Mouse (Mus musculus): ENCODE measurements at regions not wholly inside any gene's neighbourhood (a gene's known extent, or its start where the extent isn't known, plus 50 kb on each side); places are given as distances from the start of the nearest gene placed in this dataset.

- 58% methylated on average over 16 of the region's 16 CpGs for WGBS
- H3K9ac ChIP-seq: no peak overlapping the region
- H3K4me2 ChIP-seq (replicated peaks): no peak overlapping the region
- no peak overlapping the region for H3K4me3 ChIP-seq
- H3K36me3 ChIP-seq: no peaks in the 10 kb centered on the region
- ATAC-seq (ENCODE audit: low FRiP score): no peak
- no peaks in the 10 kb centered on the region; the same call in 1 of the 2 replicates for H3K9me3 ChIP-seq (replicated peaks)
- H3K4me1 ChIP-seq: peaks cover 3% of the 10 kb centered on the region; the same call in 1 of the 2 replicates
- no peaks in the 10 kb centered on the region for H3K27me3 ChIP-seq
- no peak overlapping the region for H3K27ac ChIP-seq
Measured at GRCm38 (mm10) chr13:48717036-48717435, 54.2 kb downstream of the Barx1 start.

GRCm38 (mm10) chr13:48717451-48717850 lies 54.7 kb downstream of the Barx1 start:
- Histone ChIP-seq H3K9ac (no peak overlapping the region), H3K4me3 (no peak overlapping the region), H3K36me3 (no peaks in the 10 kb centered on the region), H3K4me1 (peaks cover 3% of the 10 kb centered on the region; the same call in 1 of the 2 replicates), H3K27me3 (no peaks in the 10 kb centered on the region), H3K4me2 (replicated peaks) (no peak overlapping the region), H3K27ac (no peak overlapping the region), H3K9me3 (replicated peaks) (no peaks in the 10 kb centered on the region; the same call in 1 of the 2 replicates)
- ATAC-seq (ENCODE audit: low FRiP score): no peak
- WGBS: 75% methylated on average over 10 of the region's 10 CpGs

GRCm38 (mm10) chr13:48723676-48724075 lies 60.9 kb downstream of the Barx1 start:
- no peak overlapping the region for H3K4me3 ChIP-seq
- WGBS: 28% methylated on average over 8 of the region's 8 CpGs
- H3K9me3 ChIP-seq (replicated peaks): no peaks in the 10 kb centered on the region; the same call in 1 of the 2 replicates
- H3K27me3 ChIP-seq: peaks cover 14% of the 10 kb centered on the region
- no peak overlapping the region for H3K27ac ChIP-seq
- H3K4me1 ChIP-seq: no peaks in the 10 kb centered on the region
- H3K36me3 ChIP-seq: no peaks in the 10 kb centered on the region
- ATAC-seq (ENCODE audit: low FRiP score): no peak
- no peak overlapping the region for H3K9ac ChIP-seq
- H3K4me2 ChIP-seq (replicated peaks): no peak overlapping the region

- H3K4me2 ChIP-seq (replicated peaks): no peak overlapping the region
- 44% methylated on average over 4 of the region's 4 CpGs for WGBS
- no peak overlapping the region for H3K27ac ChIP-seq
- H3K9ac ChIP-seq: no peak overlapping the region
- no peaks in the 10 kb centered on the region; the same call in 1 of the 2 replicates for H3K9me3 ChIP-seq (replicated peaks)
- no peak for ATAC-seq (ENCODE audit: low FRiP score)
- peaks cover 9% of the 10 kb centered on the region for H3K4me1 ChIP-seq
- H3K36me3 ChIP-seq: no peaks in the 10 kb centered on the region
- H3K4me3 ChIP-seq: no peak overlapping the region
- H3K27me3 ChIP-seq: peaks cover 42% of the 10 kb centered on the region
Measured at GRCm38 (mm10) chr13:48726430-48726829, 63.6 kb downstream of the Barx1 start.

- WGBS: 3% methylated on average over 48 of the region's 51 CpGs
- Histone ChIP-seq H3K27me3 (peaks cover 77% of the 10 kb centered on the region), H3K27ac (peak overlapping the region; percentile 35; the same call in 1 of the 2 replicates), H3K4me1 (peaks cover 25% of the 10 kb centered on the region), H3K4me2 (replicated peaks) (peak overlapping the region; percentile 60), H3K9me3 (replicated peaks) (no peaks in the 10 kb centered on the region), H3K36me3 (no peaks in the 10 kb centered on the region), H3K4me3 (peak overlapping the region; percentile 30), H3K9ac (peak overlapping the region; percentile 39)
- peak; percentile 55 for ATAC-seq (ENCODE audit: low FRiP score)
Measured at GRCm38 (mm10) chr13:48731046-48731996, 68.5 kb downstream of the Barx1 start.

GRCm38 (mm10) chr13:48732168-48732841 lies 69.5 kb downstream of the Barx1 start:
- no peak overlapping the region for H3K27ac ChIP-seq
- peaks cover 74% of the 10 kb centered on the region for H3K27me3 ChIP-seq
- WGBS: 2% methylated on average over 29 of the region's 29 CpGs
- H3K4me2 ChIP-seq (replicated peaks): peak overlapping the region; percentile 60
- no peak overlapping the region for H3K4me3 ChIP-seq
- H3K4me1 ChIP-seq: peaks cover 25% of the 10 kb centered on the region
- H3K9ac ChIP-seq: no peak overlapping the region
- ATAC-seq (ENCODE audit: low FRiP score): peak; percentile 21
- H3K9me3 ChIP-seq (replicated peaks): no peaks in the 10 kb centered on the region
- no peaks in the 10 kb centered on the region for H3K36me3 ChIP-seq

GRCm38 (mm10) chr13:48734985-48735384 lies 72.2 kb downstream of the Barx1 start:
- no peak overlapping the region for H3K27ac ChIP-seq
- H3K36me3 ChIP-seq: no peaks in the 10 kb centered on the region
- peaks cover 22% of the 10 kb centered on the region for H3K4me1 ChIP-seq
- no peaks in the 10 kb centered on the region for H3K9me3 ChIP-seq (replicated peaks)
- 71% methylated on average over 9 of the region's 9 CpGs for WGBS
- ATAC-seq (ENCODE audit: low FRiP score): no peak
- H3K27me3 ChIP-seq: peaks cover 58% of the 10 kb centered on the region
- H3K4me2 ChIP-seq (replicated peaks): no peak overlapping the region
- H3K4me3 ChIP-seq: no peak overlapping the region
- H3K9ac ChIP-seq: no peak overlapping the region

- 61% methylated on average over 5 of the region's 5 CpGs for WGBS
- H3K4me2 ChIP-seq (replicated peaks): no peak overlapping the region
- H3K27ac ChIP-seq: no peak overlapping the region
- no peaks in the 10 kb centered on the region for H3K4me1 ChIP-seq
- peaks cover 20% of the 10 kb centered on the region; the same call in 1 of the 2 replicates for H3K27me3 ChIP-seq
- no peak overlapping the region for H3K4me3 ChIP-seq
- no peaks in the 10 kb centered on the region for H3K36me3 ChIP-seq
- no peaks in the 10 kb centered on the region for H3K9me3 ChIP-seq (replicated peaks)
- H3K9ac ChIP-seq: no peak overlapping the region
- no peak for ATAC-seq (ENCODE audit: low FRiP score)
Measured at GRCm38 (mm10) chr13:48745566-48745965, 82.8 kb downstream of the Barx1 start.

- WGBS: 46% methylated on average over 7 of the region's 7 CpGs
- no peak for ATAC-seq (ENCODE audit: low FRiP score)
- H3K4me1 ChIP-seq: no peaks in the 10 kb centered on the region
Measured at GRCm38 (mm10) chr13:48746301-48746700, 83.5 kb downstream of the Barx1 start.

More at GRCm38 (mm10) chr13:48746301-48746700, 83.5 kb downstream of the Barx1 start:
- H3K27me3 ChIP-seq: peaks cover 20% of the 10 kb centered on the region; the same call in 1 of the 2 replicates
- no peak overlapping the region for H3K9ac ChIP-seq
- no peaks in the 10 kb centered on the region for H3K36me3 ChIP-seq
- H3K9me3 ChIP-seq (replicated peaks): no peaks in the 10 kb centered on the region
- no peak overlapping the region for H3K27ac ChIP-seq
- H3K4me2 ChIP-seq (replicated peaks): no peak overlapping the region
- no peak overlapping the region for H3K4me3 ChIP-seq
